Mouse (Mus musculus) embryonic fibroblast, embryonic 13.5 days (primary cell): ENCODE results near the gene Selenov.

Source experiments
- CTCF ChIP-seq: IDR thresholded peaks from 2 replicates; pipeline ENCODE4 v1.5.1; 2011; ENCODE audit warnings: mild to moderate bottlenecking, control low read depth, low read length, moderate library complexity, borderline replicate concordance; ENCODE audit not compliant: insufficient read depth
- POLR2A ChIP-seq: IDR thresholded peaks from 2 replicates; pipeline ENCODE4 v1.6.1; 2011; ENCODE audit warnings: low read depth, mild to moderate bottlenecking, control low read depth, low read length, moderate library complexity

DNA sequence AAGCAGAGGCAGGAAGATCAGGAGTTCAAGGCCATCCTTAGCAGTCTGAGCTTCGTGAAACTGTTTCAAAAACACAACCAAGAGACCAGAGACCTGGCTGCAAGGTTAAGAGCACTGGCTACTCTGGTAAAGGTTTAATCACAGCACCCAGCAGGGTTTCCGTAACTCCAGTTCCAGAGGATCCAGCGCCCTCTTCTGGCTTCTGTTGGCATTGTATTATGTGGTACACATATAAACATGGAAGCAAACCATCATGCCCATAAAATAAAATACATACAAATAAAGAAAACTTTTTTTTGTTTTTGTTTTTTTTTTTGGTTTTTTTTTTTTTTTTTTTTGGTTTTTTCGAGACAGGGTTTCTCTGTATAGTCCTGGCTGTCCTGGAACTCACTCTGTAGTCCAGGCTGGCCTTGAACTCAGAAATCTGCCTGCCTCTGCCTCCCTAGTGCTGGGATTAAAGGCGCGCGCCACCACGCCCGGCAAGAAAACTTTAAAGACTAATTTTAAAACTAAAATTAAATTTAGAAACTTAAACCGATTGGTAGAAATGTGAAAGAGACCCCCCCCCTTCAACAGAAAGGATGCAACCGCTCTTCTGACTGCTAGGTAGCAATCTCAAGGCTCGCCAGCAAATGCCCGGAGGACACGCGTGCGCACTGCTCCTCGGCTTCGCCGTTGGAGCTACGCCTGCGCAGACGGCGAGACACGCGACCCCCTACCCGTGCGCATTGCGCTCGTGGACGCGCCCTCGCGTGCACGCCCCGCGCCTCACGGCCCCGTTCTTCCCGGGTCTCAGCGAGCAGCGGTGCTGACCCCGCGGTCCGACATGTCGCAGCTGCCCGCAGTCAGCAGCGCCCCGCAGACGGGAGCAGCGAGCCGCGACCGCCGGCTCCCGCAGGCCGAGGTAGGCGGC lies 23.6 kb downstream of the Selenov start, which contains the start of gene Eid2:
- TF ChIP-seq CTCF (no peak), POLR2A (peak; percentile 92)
